Mouse (Mus musculus) B cell, adult 67 days (primary cell): ENCODE results near the gene Trpv2. TPM values are rescaled to one million over a fixed set of nuclear protein-coding genes. Genes with fewer than 3 reads are reported as not detected.

Source experiments
- total RNA-seq, 2 experiments: library from RNA; stranded (reverse); gene quantifications; 4 replicates each; pipeline ENCODE4 v1.2.4; 2023

Gene Trpv2
- 10 to 100 TPM; 49.7 to 52.3 TPM for total RNA-seq

DNA sequence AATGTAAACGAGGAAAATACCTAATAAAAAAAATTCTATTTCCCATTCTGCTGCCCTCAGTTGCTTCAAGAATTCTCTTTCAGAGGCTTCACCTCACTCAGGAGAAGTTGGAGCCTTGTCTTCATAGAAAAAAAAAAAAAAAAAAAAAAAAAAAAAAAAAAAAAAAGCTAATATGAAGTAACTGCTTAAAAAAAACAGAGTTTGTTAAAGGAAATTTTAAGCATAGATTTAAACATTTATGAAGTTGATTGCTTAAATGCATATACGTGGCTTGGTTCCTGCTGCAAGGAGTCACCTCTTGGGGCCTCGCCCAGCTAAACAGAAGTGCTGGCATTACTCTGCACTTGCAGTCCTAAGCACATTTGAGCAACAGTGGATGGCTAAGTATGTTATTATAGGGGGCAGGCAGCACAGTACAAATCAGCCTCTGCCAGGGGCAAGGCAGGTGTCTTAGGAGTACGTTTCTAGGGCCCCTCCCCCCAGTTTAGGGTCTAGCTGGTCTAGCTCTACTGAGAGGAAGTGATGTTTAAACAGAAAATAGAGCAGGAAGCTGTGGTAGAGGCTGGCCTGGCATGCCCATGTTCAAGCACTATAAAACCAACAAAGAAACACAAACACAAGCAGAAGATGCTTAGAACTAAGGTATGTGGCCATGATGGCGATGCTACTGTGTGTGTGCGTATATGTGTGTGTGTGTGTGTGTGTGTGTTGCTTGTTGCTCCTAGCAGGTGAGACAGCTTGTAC lies at the start of gene Trpv2:
TSS of gene Trpv2 (plus strand) at position 528 of the 744 bp plus-strand sequence.

GRCm38 (mm10) chr11:62539089-62539890 lies 35.0 kb upstream of the Trpv2 start, which contains the start of gene Cenpv:
Gene Cenpv, minus strand, starts transcription at chr11:62539261.

GRCm38 (mm10) chr11:62550727-62551225 lies 23.5 kb upstream of the Trpv2 start, which contains the start of gene Ubb:
Gene Ubb, plus strand, starts transcription at chr11:62551171.

DNA sequence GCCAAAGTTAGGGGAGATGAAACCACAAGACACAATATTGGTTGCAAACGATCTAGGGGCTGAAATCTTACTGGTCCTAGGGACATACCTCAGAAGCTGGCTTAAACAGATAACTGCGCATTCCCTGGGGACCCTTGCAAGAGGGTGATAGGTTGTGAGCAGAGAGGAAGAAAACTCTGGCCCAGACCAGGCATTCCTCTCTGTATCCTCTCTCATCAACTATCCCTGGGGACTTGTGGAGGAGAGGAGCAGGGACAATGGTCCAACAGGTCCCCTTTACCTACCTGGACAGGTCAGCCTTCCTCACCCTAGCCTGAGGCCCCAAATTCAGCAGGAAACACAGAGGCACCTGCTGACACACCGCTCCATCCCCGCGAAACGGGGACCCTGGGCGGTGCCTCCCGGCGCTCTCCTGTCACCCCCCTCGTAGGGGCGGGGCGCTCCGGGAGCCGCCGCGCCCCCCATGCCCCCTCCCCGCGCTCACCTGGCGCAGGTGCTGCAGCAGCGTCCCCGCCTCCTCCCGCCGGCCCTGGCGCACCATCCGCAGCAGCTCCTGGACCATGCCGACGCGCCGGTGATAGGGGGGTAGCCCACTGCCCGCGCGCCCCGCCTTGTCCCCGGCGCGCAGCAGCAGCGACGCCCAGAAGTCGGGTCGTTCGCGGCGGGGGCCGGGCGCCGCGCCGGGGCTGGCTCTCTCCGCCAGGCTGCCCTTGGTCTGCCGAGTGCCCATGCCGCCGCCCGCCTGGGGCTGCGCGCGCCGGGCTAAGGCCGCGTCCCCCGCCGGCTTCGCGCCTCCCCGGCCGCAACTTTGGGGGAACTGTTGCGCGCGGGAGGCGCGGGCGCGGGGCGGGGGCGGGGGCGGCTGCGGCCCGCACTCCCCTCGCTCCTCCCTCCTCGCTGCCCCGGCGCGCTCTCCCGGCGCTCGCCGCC lies 73.6 kb downstream of the Trpv2 start, which contains the start of gene Lrrc75a:
TSS of gene Lrrc75a (minus strand) at position 863 of the 930 bp plus-strand sequence.

GRCm38 (mm10) chr11:62648591-62649391 lies 74.5 kb downstream of the Trpv2 start, which contains the start of gene Mmgt2:
Gene Mmgt2, plus strand, starts transcription at chr11:62648664.

Other genes starting within 250 kb of the Trpv2 start
- 1 to 10 TPM; 6.1 to 9.6 TPM for gene Pigl, start 116.0 kb upstream of the Trpv2 start, total RNA-seq
- gene Ncor1, start 115.9 kb upstream of the Trpv2 start, total RNA-seq: 100 to 1,000 TPM; 348 to 361 TPM
- gene Cenpv, start 35.2 kb upstream of the Trpv2 start, total RNA-seq: 1 to 10 TPM; 1.9 TPM
- 1,000 to 10,000 TPM; 1,128 to 1,293 TPM for gene Ubb, start 23.3 kb upstream of the Trpv2 start, total RNA-seq
- 1 to 10 TPM; 5.2 to 5.7 TPM for gene Lrrc75a, start 74.0 kb downstream of the Trpv2 start, total RNA-seq
- 10 to 100 TPM; 23.2 to 33.6 TPM for gene Mmgt2, start 74.2 kb downstream of the Trpv2 start, total RNA-seq
- gene Zfp287, start 157.4 kb downstream of the Trpv2 start, total RNA-seq: 10 to 100 TPM in 1 of 2 experiments, 1 to 10 TPM in 1; 8.2 to 11.8 TPM
- not detected for gene Gm10428, start 178.6 kb downstream of the Trpv2 start, total RNA-seq
- 1 to 10 TPM in 1 of 2 experiments, under 1 TPM in 1; 0.24 to 1.5 TPM for gene Zfp286, start 215.0 kb downstream of the Trpv2 start, total RNA-seq
- 1 to 10 TPM; 1.8 to 2.2 TPM for gene Trim16, start 245.7 kb downstream of the Trpv2 start, total RNA-seq